Mouse (Mus musculus) lung, postnatal 0 days (tissue): ENCODE results near the gene Tnfrsf22.

Experiments
- CTCF ChIP-seq: IDR thresholded peaks from 2 replicates; pipeline ENCODE4 v1.5.1; 2016; ENCODE audit warnings: antibody characterized with exemption, mild to moderate bottlenecking
- EP300 ChIP-seq: IDR thresholded peaks from 2 replicates; pipeline ENCODE4 v1.6.1; 2016; ENCODE audit warnings: antibody characterized with exemption, mild to moderate bottlenecking, control low read depth

- TF ChIP-seq CTCF (no peak), EP300 (no peak)
These were observed 44.1 kb downstream of the Tnfrsf22 start for GRCm38 (mm10) chr7:143605321-143605720.
